Mouse (Mus musculus) splenic B cell, adult 2 months (primary cell): Measurements from ENCODE around the gene Smug1.
A peak's percentile ranks its signal among the peaks of the same experiment; 100 is the strongest.

Experiments
- DNase-seq: peaks from one replicate; pipeline ENCODE4 v3.0.0-alpha.2; 2011; ENCODE audit warnings: low read depth, low spot score
- H3K27me3 ChIP-seq: 2 replicates; pipeline ENCODE4 v1.6.1; 2012; ENCODE audit warnings: mild to moderate bottlenecking, low read length, moderate library complexity, mixed read lengths; ENCODE audit not compliant: control insufficient read depth, poor library complexity, insufficient read depth, severe bottlenecking
- H3K36me3 ChIP-seq: 2 replicates; pipeline ENCODE4 v1.6.1; 2012; ENCODE audit warnings: mild to moderate bottlenecking, low read length, moderate library complexity, mixed read lengths; ENCODE audit not compliant: control insufficient read depth, poor library complexity, insufficient read depth, severe bottlenecking

Gene Smug1

DNA sequence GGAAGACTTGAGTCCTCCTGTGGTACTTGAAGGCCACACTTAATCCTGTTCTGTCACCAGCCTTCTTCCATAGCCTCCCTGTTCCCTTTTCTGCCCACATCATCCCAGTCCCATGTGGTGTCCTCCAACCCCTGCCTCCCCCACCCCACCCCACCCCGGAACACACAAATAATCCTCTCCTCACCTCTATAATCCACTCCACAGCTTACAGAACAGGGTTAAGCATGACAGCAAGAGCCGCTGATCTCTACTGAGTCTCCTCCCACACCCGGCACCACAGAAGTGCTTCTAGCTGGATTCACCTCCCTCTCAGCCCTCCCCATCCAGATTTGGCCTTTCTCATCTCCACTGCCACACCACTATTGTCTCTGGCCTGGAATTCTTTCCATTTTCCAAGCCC is 894 bp upstream of the Smug1 start:
- DNase-seq: no peak

GRCm38 (mm10) chr15:103165924-103166323 is 968 bp downstream of the Smug1 start:
- 0 out of 2 replicates have a peak, but pooled peaks cover 1% of the 10 kb centered on the region for H3K36me3 ChIP-seq
- no peak for DNase-seq
- H3K27me3 ChIP-seq: no peaks in the 10 kb centered on the region

More for the DNA sequence above, 894 bp upstream of the Smug1 start:
- Histone ChIP-seq H3K27me3 (no peaks in the 10 kb centered on the region), H3K36me3 (no peaks in the 10 kb centered on the region)

DNA sequence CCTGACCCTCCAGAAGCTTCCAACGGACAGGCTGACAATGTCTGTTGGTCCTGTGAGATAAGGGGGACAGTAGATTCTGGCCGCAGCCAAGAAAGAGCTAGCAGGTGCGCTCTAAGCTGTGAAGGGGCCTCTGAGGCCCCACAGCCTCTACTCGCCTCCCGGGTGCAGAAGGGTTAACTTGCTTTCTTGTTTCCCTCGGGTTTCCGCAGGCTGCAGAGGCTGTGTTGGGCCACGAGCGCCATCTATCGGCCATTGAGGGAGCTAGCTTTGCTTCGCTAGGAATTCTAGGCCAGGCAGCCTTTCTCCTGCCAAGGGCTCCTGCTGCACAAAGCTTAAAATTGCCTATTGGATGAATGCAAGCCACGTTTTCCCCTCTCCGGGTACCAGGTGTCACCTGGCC is 1.5 kb downstream of the Smug1 start:
- no peaks in the 10 kb centered on the region for H3K27me3 ChIP-seq
- DNase-seq: peak; percentile 87

DNA sequence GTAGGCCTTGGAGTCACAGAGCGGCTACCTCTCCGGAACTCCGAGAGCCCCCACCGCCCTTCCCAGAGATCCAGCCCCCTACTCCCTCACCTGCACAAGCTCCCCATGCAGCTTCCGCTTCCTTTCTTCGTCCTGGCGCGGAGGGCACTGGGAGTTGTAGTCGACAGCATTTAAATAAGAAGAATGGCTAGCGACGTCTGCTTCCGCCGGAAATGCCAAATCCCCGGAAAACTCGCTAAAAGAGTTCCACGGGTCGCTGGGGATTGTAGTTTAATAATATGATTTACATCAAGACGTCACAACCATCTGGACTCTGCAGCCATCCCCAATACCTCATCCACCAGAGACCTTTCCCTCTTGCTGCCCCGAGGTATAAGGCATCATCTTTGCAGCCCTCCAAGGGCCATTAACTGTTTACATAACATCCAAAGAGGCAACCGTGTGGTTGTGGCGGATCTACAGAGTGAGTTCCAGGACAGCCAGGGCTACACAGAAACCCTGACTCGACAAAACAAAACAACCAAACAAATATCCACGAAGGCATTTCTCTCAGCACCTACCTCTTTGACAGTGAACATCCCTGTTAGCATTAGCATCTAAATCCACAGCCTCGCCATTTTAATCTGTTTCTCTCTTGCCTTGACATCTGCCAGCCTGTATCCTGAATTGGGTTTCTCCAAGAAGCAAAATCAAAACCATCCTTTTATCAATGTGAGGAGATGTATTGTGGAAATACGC is 3.5 kb downstream of the Smug1 start:
- no peaks in the 10 kb centered on the region for H3K27me3 ChIP-seq
- H3K36me3 ChIP-seq: 0 out of 2 replicates have a peak, but pooled peaks cover 1% of the 10 kb centered on the region
- peak; percentile 91 for DNase-seq

More for the DNA sequence above, 1.5 kb downstream of the Smug1 start:
- H3K36me3 ChIP-seq: 0 out of 2 replicates have a peak, but pooled peaks cover 1% of the 10 kb centered on the region

- no peak for DNase-seq
- H3K36me3 ChIP-seq: peaks cover 1% of the 10 kb centered on the region
- H3K27me3 ChIP-seq: no peaks in the 10 kb centered on the region
Observed at GRCm38 (mm10) chr15:103157585-103157984, 9.3 kb downstream of the Smug1 start.

DNA sequence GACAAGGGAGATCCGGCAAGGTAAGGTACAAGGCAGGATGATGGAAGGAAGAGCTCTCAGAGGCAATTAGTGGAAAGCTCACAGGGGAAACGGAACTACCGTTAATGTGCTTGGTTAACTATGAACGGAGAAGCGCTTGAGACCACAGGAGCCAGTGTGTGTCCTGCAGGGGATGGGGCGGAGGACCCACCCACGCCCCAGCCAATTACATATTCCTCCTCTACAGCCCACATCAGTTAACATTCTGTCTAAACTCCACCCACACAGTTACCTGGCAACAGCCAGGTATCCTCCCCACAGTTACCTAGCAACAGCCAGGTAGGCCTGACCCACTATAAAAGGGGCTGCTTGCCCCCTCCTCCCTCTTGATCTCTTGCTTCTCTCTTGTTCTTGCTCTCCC is 10.0 kb downstream of the Smug1 start:
- H3K36me3 ChIP-seq: peaks cover 1% of the 10 kb centered on the region
- no peaks in the 10 kb centered on the region for H3K27me3 ChIP-seq
- DNase-seq: no peak

DNA sequence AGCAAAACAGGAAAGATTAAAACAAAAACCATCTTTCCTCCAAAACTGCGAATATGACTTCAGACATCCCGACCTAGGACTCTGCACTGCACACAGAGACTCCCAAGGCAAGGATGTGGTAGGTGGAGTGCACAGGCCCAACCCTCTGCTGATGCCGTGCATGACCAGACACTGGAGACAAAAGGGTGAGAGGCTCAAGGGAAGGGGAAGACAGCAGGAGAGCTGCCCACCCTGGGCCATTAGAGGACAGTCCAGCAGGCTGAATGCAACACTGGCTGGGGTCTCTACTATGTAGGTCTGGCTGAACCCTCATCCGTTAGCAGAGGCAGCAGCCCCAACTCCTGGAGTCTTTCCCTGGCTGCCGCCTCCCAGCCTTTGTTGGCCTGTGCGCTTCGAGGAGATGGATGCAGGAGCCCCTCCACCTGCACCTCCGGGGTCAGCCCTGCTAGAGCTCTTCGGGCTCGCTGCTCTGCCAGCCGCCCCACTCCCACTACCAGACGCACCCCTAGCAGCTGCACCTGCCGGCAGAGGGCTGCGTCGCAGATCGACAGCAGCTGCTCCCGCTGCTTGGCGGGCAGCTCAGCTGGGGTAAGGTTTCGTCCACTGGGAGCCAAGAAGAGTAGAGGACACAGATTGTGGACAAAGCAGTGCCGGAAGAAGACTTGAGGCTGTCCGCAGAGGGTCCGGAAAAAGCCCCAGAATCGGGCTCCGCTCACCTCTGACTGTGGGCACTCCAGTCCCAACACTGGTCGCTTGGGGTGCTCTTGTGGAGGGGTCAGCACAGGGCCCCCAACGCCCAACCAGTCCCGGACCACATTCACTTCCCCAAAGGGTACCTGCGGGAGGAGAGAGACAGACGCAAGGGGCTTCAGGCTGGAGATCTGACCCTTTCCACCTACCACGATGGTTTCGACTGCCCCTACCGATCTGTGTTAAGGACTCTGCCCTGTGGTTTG is 11.2 kb downstream of the Smug1 start:
- Histone ChIP-seq H3K27me3 (no peaks in the 10 kb centered on the region), H3K36me3 (no peaks in the 10 kb centered on the region; the same call in none of the 2 replicates)
- DNase-seq: no peak

DNA sequence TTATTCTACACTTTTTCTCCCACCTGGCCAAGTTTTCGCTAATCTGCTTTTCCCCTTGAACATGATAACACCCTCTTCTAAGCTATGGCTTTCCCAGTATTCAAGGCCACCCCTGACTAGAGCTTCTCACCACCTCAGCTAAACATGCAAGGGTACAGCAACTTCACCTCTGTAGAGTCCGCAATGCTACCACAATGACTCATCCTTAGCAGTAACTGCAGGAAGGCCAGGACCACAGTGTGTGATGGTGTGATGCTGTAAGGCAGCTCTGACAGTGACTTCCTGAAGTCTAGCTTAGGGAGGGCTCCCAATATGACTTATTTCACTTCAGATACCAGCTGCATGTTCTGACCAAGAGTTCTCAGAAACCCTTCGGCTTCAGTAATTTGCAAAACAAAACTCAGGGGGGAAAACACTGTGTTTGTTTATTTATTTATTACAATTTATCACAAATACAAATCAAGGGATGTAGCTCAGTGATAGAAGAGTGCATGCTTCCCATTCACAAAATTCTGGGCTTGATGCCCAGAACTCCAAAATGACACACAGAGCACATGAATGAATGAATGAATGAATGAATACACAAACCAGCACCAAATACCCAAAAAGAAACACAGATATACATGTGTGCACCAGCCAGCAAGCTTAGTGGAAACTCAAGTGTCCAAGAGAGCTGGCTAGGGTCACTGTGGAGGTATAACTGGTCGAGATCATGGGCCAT is 13.8 kb downstream of the Smug1 start:
- H3K27me3 ChIP-seq: 0 out of 2 replicates have a peak, but pooled peaks cover 2% of the 10 kb centered on the region
- no peaks in the 10 kb centered on the region; the same call in none of the 2 replicates for H3K36me3 ChIP-seq
- no peak for DNase-seq

DNA sequence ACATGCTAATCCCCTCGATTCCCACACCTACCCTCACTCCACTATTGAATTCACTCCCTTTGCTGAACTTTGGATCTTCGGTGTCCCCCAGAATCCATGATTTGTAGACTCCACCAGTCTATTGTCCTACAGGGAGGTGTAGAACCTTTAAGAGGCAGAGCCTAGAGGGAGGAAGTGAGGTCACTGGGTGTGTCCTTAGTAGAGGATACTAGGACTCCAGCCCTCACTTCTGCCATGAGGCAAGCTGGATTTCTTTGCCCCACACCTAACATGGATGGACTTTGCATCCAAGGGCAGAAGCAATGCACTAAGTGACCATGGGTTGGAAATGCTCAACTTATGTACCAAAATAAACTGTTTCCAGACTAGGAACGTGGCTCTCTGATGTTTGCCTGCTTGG is 14.5 kb downstream of the Smug1 start:
- H3K27me3 ChIP-seq: peaks cover 2% of the 10 kb centered on the region; the same call in 1 of the 2 replicates
- no peaks in the 10 kb centered on the region; the same call in none of the 2 replicates for H3K36me3 ChIP-seq
- no peak for DNase-seq

- Histone ChIP-seq H3K36me3 (no peaks in the 10 kb centered on the region), H3K27me3 (peaks cover 2% of the 10 kb centered on the region)
- DNase-seq: no peak
Observed at GRCm38 (mm10) chr15:103147779-103148178, 19.1 kb downstream of the Smug1 start.

DNA sequence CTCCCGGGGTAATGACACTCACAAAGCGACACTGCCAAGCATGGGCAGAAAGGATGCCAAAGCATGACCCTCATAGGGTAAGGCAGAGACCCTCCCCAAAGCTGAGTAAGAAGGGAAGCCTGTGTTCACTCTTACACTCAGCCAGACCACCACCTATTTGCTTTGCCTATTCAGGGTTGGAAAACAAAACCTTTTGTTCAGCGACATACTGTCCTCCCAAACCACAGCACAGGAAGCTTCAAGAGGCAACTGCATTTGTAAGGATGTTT is 19.5 kb downstream of the Smug1 start:
- no peak for DNase-seq
- no peaks in the 10 kb centered on the region for H3K36me3 ChIP-seq
- peaks cover 2% of the 10 kb centered on the region for H3K27me3 ChIP-seq

DNA sequence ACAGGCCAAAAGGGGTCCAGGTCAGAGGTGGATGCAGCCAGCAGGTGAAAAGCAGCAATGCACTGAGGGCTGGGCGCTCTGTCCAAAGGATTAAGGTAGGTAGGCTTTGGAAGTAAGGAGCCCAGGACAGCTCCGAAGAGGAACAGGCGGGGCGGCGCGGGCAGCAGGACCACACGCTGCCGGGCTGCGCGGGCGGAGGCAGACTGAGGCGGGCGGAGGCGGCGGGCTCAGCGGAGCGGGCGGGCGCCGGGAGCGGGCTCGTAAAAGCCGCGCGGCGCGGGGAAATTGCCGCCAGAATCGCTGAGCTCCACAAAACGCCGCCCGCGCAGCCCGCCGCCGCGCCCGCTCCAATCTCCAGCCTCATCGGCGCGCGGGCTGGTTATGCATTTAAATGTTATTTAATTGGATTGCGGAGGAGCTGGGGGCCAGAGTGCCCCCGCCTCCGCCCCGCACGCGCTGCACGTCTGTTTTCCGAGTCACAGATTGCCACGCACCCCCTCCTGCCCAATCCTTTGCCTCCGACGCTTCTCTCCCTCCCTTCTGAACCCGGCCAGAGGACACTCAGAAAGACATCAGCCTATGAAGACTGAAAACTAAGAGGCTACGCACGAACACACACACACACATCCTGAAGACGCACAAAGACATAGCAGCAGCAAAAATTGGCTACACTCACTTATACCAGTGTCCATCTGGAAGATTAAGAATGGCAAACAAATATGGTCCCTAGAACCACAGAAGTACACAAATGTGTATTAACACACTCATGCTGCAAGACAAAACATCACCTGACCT is 20.1 kb downstream of the Smug1 start:
- Histone ChIP-seq H3K27me3 (peaks cover 2% of the 10 kb centered on the region), H3K36me3 (no peaks in the 10 kb centered on the region)
- no peak for DNase-seq

DNA sequence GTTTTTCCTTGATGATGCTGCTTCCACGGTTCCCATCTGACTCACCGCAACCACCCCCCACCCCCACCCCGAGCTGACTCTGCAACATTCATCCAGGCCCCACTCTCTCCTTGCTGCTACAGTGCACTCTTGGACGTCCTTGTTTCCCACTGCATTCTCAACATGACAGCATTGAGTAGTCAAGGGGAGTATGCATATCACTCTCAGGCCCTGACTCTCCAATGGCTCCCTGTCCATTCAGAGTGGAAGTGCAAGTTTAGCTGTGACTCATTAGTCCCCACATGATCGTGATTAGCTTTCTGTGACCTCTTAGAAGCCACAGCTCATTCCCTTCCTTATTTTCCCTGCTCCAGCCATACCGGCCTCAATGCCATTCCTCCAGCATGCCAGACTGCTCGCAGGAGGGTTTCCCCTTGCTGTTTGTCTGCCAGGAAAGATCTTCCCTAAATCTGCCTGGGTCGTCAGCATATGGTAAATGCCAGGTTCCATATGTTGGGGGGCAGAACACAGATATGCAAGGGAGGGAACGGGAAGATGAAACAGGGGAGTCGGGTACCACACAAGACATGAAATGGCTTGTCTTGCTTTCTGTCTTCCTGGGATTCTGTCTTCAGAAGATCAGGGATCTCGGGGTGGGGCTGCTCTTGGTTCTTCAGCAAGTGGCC is 21.1 kb downstream of the Smug1 start:
- Histone ChIP-seq H3K27me3 (peaks cover 2% of the 10 kb centered on the region), H3K36me3 (no peaks in the 10 kb centered on the region)
- DNase-seq: no peak

GRCm38 (mm10) chr15:103144176-103144575 is 22.7 kb downstream of the Smug1 start:
- H3K36me3 ChIP-seq: no peaks in the 10 kb centered on the region
- H3K27me3 ChIP-seq: peaks cover 2% of the 10 kb centered on the region
- no peak for DNase-seq
